Mouse (Mus musculus) E14TG2a.4 (cell line): Measurements from ENCODE around the gene Prm2.

Experiments
- H3K27me3 ChIP-seq: 2 replicates; pipeline ENCODE4 v1.6.1; 2014; ENCODE audit warnings: low read length, control low read depth; ENCODE audit not compliant: insufficient read depth
- H3K36me3 ChIP-seq: 2 replicates; pipeline ENCODE4 v1.6.1; 2014; ENCODE audit warnings: low read length, control low read depth; ENCODE audit not compliant: insufficient read depth
- H3K4me1 ChIP-seq: replicated peaks from 2 replicates; pipeline ENCODE4 v1.6.1; 2014; ENCODE audit warnings: low read depth, low read length, control low read depth
- H3K4me3 ChIP-seq: replicated peaks from 2 replicates; pipeline ENCODE4 v1.5.1; 2014; ENCODE audit warnings: mild to moderate bottlenecking, low read length
- H3K9me3 ChIP-seq: 2 replicates; pipeline ENCODE4 v1.6.1; 2014; ENCODE audit warnings: low read length, control low read depth
- CTCF ChIP-seq: conservative IDR thresholded peaks from 2 replicates; pipeline ENCODE4 v1.5.1; 2014; ENCODE audit warnings: low read length
- NANOG ChIP-seq: IDR thresholded peaks from 2 replicates; pipeline ENCODE4 v1.6.1; 2014; ENCODE audit warnings: borderline replicate concordance, low read length, mixed read lengths
- POU5F1 ChIP-seq: IDR thresholded peaks from 2 replicates; pipeline ENCODE4 v1.6.1; 2014; ENCODE audit warnings: low read length, borderline replicate concordance

The Prm2 gene

DNA sequence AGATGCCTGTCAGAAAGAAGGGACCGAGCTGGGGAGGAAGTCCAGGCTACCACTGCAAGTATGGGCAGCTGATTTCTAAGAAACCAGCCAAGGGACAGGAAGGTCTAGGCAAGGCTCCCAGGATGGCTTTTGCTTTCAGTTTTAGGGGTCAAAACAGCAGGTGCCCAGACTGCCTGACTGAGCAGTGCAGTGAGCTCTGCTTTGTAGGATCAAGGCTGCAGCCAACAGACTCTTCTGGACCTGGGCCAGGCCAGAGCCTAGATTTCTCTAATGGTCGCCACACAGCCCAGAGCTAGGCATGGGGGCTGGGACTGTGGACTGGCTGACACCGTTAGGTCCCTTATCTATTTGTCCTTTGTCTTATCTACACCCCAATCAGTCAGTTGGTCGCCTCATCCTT is 21.2 kb downstream of the Prm2 start:
- Histone ChIP-seq H3K4me1 (no peaks in the 10 kb centered on the region), H3K27me3 (peaks cover 35% of the 10 kb centered on the region), H3K9me3 (no peaks in the 10 kb centered on the region), H3K36me3 (no peaks in the 10 kb centered on the region), H3K4me3 (no peak overlapping the region)
- TF ChIP-seq NANOG (no peak), POU5F1 (no peak), CTCF (no peak)

DNA sequence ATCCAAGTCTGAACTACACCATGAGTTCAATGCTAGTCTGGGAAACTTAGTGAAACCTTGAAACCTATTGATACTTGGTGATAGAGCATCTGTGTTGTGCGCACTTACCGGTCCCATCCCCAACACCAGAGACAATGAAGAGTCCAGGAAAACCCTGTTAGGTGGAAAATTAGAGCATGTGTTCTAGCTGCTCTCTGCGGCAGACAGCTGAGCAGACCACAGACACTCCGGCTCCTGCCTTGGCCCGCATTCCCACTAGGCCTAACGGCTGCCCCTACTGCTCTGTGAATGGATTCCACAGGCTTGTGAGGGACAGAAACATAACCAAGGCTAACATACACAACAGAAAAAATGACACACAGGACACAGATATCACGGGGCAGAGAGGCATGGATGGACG is 22.4 kb downstream of the Prm2 start:
- Histone ChIP-seq H3K9me3 (no peaks in the 10 kb centered on the region), H3K4me3 (no peak overlapping the region), H3K27me3 (peaks cover 45% of the 10 kb centered on the region), H3K4me1 (peaks cover 4% of the 10 kb centered on the region; the same call in 1 of the 2 replicates), H3K36me3 (no peaks in the 10 kb centered on the region)
- no peak for TF ChIP-seq CTCF
- TF ChIP-seq POU5F1, result no peak
- TF ChIP-seq NANOG, result no peak

DNA sequence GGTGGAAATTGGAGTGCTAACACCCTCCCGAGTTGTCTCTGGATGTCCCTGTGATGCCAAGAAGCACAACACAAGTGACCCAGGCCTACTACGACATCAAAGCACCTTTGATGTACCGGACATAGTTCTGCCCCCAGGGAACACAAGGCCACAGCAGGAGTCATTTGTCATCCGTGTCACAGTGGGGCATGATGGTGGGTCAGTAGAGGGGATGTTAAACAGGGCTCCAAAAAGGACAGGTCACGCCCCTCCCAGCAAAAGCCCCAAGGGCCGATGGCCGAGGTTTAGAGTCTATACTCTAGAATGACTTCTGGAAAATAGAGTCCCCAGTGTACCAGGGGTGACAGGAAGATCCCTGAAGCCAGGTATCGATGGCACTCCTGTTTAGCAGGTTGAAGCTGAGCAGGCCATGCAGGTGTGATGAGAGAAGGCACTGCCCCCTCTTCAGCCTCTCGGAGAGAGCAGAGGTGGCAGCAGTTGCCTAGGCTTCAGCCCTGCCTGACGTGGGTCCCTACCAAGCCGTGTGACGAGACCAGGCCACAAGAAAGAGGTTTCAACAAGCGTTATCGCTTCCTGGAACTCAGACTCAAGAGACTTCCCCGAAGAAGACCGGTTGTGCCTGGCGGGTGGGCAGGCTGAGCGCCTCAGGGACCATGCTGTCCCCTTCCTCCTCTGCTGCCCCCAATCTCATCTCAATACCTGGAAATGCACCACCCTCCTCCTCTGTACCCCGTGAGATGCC is 24.0 kb downstream of the Prm2 start:
- no peaks in the 10 kb centered on the region for H3K36me3 ChIP-seq
- peaks cover 46% of the 10 kb centered on the region for H3K27me3 ChIP-seq
- H3K9me3 ChIP-seq, result no peaks in the 10 kb centered on the region
- TF ChIP-seq POU5F1 (no peak), CTCF (no peak), NANOG (no peak)
- H3K4me1 ChIP-seq, result peaks cover 8% of the 10 kb centered on the region; the same call in 1 of the 2 replicates
- no peak overlapping the region for H3K4me3 ChIP-seq

DNA sequence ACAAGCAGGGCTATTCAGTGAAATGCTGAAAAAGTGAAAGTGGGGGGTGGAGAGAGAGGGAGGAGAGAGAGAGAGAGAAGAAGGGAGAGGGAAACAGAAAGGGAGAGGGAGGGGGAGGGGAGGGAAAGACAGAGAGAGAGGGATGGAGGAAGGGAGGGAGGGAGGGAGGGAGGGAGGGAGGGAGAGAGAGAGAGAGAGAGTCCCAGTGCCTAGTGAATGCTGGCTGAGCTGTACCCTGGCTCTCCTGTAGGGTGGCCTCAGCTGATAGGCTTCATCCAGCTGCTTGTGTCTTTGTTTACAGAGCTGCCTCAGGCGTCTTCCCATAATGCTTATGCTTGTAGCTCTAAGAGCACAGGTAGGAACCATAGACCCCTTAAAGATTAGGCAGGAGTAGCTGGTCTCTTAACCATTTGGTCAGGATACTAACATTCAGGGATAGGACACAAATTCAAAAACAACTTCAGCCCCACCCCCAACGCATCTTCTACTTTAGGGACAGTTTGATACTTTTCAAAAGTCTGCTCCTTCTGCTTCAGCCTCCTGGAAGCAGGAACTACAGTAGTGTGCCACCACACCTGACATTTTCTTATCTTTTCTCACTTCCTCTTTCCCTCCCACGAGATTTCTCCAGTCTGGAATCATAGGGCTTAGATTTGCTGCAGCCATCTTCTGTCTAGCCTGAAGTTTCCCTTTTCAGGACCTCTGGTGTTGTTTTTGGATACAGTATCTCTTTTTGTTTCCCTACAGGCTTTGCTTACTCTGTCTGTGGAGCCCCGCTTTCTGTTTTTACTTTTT is 25.2 kb downstream of the Prm2 start:
- TF ChIP-seq POU5F1, result no peak
- TF ChIP-seq CTCF, result no peak
- no peak for TF ChIP-seq NANOG
- Histone ChIP-seq H3K4me3 (no peak overlapping the region), H3K9me3 (no peaks in the 10 kb centered on the region), H3K27me3 (peaks cover 37% of the 10 kb centered on the region), H3K36me3 (no peaks in the 10 kb centered on the region), H3K4me1 (peaks cover 8% of the 10 kb centered on the region; the same call in 1 of the 2 replicates)

DNA sequence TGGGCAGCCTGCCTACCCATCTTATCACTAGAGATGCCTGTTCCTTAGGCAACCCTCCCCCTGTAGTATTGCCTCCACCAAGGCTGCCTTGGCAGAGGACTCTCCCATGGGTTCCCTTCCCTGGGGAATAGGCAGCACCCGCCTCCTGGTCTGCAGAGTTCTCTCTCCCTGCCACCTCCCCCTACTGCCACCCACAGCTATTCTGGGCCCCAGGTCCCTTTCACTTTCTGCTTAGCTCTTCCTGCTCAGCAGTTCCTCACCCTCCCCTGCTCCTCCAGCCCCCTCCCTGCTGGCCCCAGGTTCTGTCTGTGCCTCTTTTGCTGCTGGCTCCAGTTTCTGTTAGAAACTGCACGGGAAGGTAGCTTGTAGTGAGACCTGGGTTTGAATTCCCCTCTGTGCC is 26.3 kb downstream of the Prm2 start:
- H3K9me3 ChIP-seq, result no peaks in the 10 kb centered on the region
- H3K36me3 ChIP-seq, result no peaks in the 10 kb centered on the region
- peaks cover 8% of the 10 kb centered on the region; the same call in 1 of the 2 replicates for H3K4me1 ChIP-seq
- H3K27me3 ChIP-seq, result peaks cover 41% of the 10 kb centered on the region
- H3K4me3 ChIP-seq, result no peak overlapping the region
- TF ChIP-seq CTCF, result no peak
- no peak for TF ChIP-seq NANOG
- no peak for TF ChIP-seq POU5F1

- Histone ChIP-seq H3K9me3 (no peaks in the 10 kb centered on the region), H3K4me3 (no peak overlapping the region), H3K27me3 (peaks cover 43% of the 10 kb centered on the region), H3K4me1 (peaks cover 8% of the 10 kb centered on the region; the same call in 1 of the 2 replicates), H3K36me3 (no peaks in the 10 kb centered on the region)
- TF ChIP-seq POU5F1 (no peak), CTCF (no peak), NANOG (no peak)
Measured at GRCm38 (mm10) chr16:10768821-10769220, 27.1 kb downstream of the Prm2 start.

DNA sequence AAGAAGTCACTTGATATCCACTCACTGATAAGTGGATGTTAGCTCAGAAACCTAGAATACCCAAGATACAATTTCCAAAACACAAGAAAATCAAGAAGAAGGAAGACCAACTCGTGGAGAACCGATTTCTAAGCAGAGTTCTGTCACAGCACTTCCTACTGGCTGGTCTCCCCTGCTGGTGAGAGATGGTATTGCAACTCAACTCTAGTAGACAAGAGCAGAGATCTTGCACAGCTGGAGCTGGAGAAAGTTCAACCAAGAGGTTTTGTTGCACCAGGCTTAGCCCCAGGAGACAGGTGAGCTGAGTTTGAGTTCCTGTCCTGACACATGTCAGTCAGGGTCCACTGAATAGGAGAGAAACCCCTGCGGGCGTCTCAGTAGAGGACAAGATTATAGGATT is 28.8 kb downstream of the Prm2 start:
- Histone ChIP-seq H3K27me3 (peaks cover 51% of the 10 kb centered on the region), H3K9me3 (no peaks in the 10 kb centered on the region), H3K36me3 (no peaks in the 10 kb centered on the region), H3K4me1 (peaks cover 8% of the 10 kb centered on the region; the same call in 1 of the 2 replicates), H3K4me3 (no peak overlapping the region)
- TF ChIP-seq NANOG (no peak), POU5F1 (no peak), CTCF (peak; percentile 93)

DNA sequence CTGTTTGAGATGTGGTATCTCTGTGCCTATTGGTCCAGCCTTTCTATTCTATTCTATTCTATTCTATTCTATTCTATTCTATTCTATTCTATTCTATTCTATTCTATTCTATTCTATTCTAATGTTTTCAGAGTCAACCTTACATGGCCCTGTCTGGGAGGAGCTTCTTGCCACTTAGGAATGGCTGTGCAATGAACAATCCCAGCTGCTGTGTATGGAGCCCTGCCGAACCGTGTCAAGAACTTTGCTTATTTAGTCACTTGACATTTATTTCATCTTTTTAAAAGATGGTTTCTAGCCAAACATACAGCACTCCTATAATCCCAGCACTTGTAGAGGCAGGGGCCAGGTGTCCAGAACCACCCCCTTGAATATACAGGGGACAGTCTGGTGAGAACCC is 31.6 kb downstream of the Prm2 start:
- Histone ChIP-seq H3K4me1 (peaks cover 16% of the 10 kb centered on the region), H3K27me3 (peaks cover 65% of the 10 kb centered on the region), H3K36me3 (no peaks in the 10 kb centered on the region), H3K4me3 (no peak overlapping the region), H3K9me3 (no peaks in the 10 kb centered on the region)
- TF ChIP-seq POU5F1 (no peak), NANOG (no peak), CTCF (no peak)
